Mouse (Mus musculus): ENCODE results near the gene Ccdc39. TPM values are rescaled to one million over a fixed set of nuclear protein-coding genes. Genes with fewer than 3 reads are reported as not detected.

The Ccdc39 gene
- 7.4 and 7.6 TPM in 2 replicates for polyA plus RNA-seq (2014; fragmentation: Nextera tagmentation; extraction: Ambion mirVana)

- H3K27ac ChIP-seq (ENCODE audit: low read depth, low read length) = no peak within 1 kb of the TSS; the same call in 1 of the 2 replicates
- H3K36me3 ChIP-seq (ENCODE audit: control insufficient read depth, insufficient read depth, low read length) = no peaks in the 10 kb centered on the region
- no peaks in the 10 kb centered on the region for H3K9me3 ChIP-seq (ENCODE audit: control insufficient read depth, low read length)
- H3K4me2 ChIP-seq (ENCODE audit: low read depth) = peak within 1 kb of the TSS; percentile 87
- peak within 1 kb of the TSS; percentile 77 for H3K9ac ChIP-seq (ENCODE audit: low read length)
- H3K27me3 ChIP-seq (ENCODE audit: control insufficient read depth, insufficient read depth, low read length) = no peaks in the 10 kb centered on the region
- peak within 1 kb of the TSS; percentile 40 for H3K4me3 ChIP-seq (ENCODE audit: low read depth, low read length)
- ATAC-seq (ENCODE audit: insufficient read depth, low FRiP score, low TSS enrichment) (peak; percentile 86), DNase-seq (ENCODE audit: low spot score) (peak; percentile 83)
- WGBS = 7% methylated on average over 26 of the region's 26 CpGs
- no peaks in the 10 kb centered on the region for H3K4me1 ChIP-seq (ENCODE audit: control insufficient read depth, insufficient read depth, low read length)
Measured at GRCm38 (mm10) chr3:33843801-33844632, at the start of gene Ccdc39. TSS of gene Ccdc39 (minus strand) at chr3:33844310.

- 94% methylated on average over 5 of the region's 5 CpGs for WGBS
- Histone ChIP-seq H3K9ac (ENCODE audit: low read length) (no peak overlapping the region), H3K4me2 (ENCODE audit: low read depth) (no peak overlapping the region), H3K27ac (ENCODE audit: low read depth, low read length) (no peak overlapping the region), H3K9me3 (ENCODE audit: control insufficient read depth, low read length) (no peaks in the 10 kb centered on the region), H3K4me1 (ENCODE audit: control insufficient read depth, insufficient read depth, low read length) (no peaks in the 10 kb centered on the region), H3K4me3 (ENCODE audit: low read depth, low read length) (no peak overlapping the region), H3K27me3 (ENCODE audit: control insufficient read depth, insufficient read depth, low read length) (0 out of 2 replicates have a peak, but pooled peaks cover 3% of the 10 kb centered on the region), H3K36me3 (ENCODE audit: control insufficient read depth, insufficient read depth, low read length) (no peaks in the 10 kb centered on the region)
- DNase-seq (ENCODE audit: low spot score) (no peak), ATAC-seq (ENCODE audit: insufficient read depth, low FRiP score, low TSS enrichment) (no peak)
Measured at GRCm38 (mm10) chr3:33893433-33893832, 49.3 kb upstream of the Ccdc39 start.

- no peaks in the 10 kb centered on the region for H3K9me3 ChIP-seq (ENCODE audit: control insufficient read depth, low read length)
- no peak overlapping the region for H3K9ac ChIP-seq (ENCODE audit: low read length)
- H3K36me3 ChIP-seq (ENCODE audit: control insufficient read depth, insufficient read depth, low read length) = no peaks in the 10 kb centered on the region
- ATAC-seq (ENCODE audit: insufficient read depth, low FRiP score, low TSS enrichment) = no peak
- no peak overlapping the region for H3K4me2 ChIP-seq (ENCODE audit: low read depth)
- WGBS = 43% methylated on average over 8 of the region's 8 CpGs
- peak; percentile 24 for DNase-seq (ENCODE audit: low spot score)
- no peak overlapping the region for H3K4me3 ChIP-seq (ENCODE audit: low read depth, low read length)
- H3K27me3 ChIP-seq (ENCODE audit: control insufficient read depth, insufficient read depth, low read length) = no peaks in the 10 kb centered on the region
- no peaks in the 10 kb centered on the region for H3K4me1 ChIP-seq (ENCODE audit: control insufficient read depth, insufficient read depth, low read length)
- no peak overlapping the region for H3K27ac ChIP-seq (ENCODE audit: low read depth, low read length)
Measured at GRCm38 (mm10) chr3:33887438-33887837, 43.3 kb upstream of the Ccdc39 start.

- Histone ChIP-seq H3K4me3 (ENCODE audit: low read depth, low read length) (no peak overlapping the region), H3K9ac (ENCODE audit: low read length) (no peak overlapping the region), H3K4me1 (ENCODE audit: control insufficient read depth, insufficient read depth, low read length) (no peaks in the 10 kb centered on the region), H3K27ac (ENCODE audit: low read depth, low read length) (no peak overlapping the region), H3K27me3 (ENCODE audit: control insufficient read depth, insufficient read depth, low read length) (no peaks in the 10 kb centered on the region), H3K9me3 (ENCODE audit: control insufficient read depth, low read length) (no peaks in the 10 kb centered on the region), H3K36me3 (ENCODE audit: control insufficient read depth, insufficient read depth, low read length) (no peaks in the 10 kb centered on the region), H3K4me2 (ENCODE audit: low read depth) (no peak overlapping the region)
- DNase-seq (ENCODE audit: low spot score) = no peak
- 93% methylated on average over 6 of the region's 6 CpGs for WGBS
- ATAC-seq (ENCODE audit: insufficient read depth, low FRiP score, low TSS enrichment) = no peak
Measured at GRCm38 (mm10) chr3:33883105-33883504, 39.0 kb upstream of the Ccdc39 start.

GRCm38 (mm10) chr3:33882695-33883094 lies 38.6 kb upstream of the Ccdc39 start:
- H3K36me3 ChIP-seq (ENCODE audit: control insufficient read depth, insufficient read depth, low read length) = no peaks in the 10 kb centered on the region
- no peaks in the 10 kb centered on the region for H3K9me3 ChIP-seq (ENCODE audit: control insufficient read depth, low read length)
- H3K27ac ChIP-seq (ENCODE audit: low read depth, low read length) = no peak overlapping the region
- no peak overlapping the region for H3K9ac ChIP-seq (ENCODE audit: low read length)
- no peak overlapping the region for H3K4me2 ChIP-seq (ENCODE audit: low read depth)
- WGBS = 78% methylated on average over 2 of the region's 2 CpGs
- no peaks in the 10 kb centered on the region for H3K4me1 ChIP-seq (ENCODE audit: control insufficient read depth, insufficient read depth, low read length)
- no peak for ATAC-seq (ENCODE audit: insufficient read depth, low FRiP score, low TSS enrichment)
- H3K4me3 ChIP-seq (ENCODE audit: low read depth, low read length) = no peak overlapping the region
- H3K27me3 ChIP-seq (ENCODE audit: control insufficient read depth, insufficient read depth, low read length) = no peaks in the 10 kb centered on the region
- DNase-seq (ENCODE audit: low spot score) = no peak

- Histone ChIP-seq H3K9me3 (ENCODE audit: control insufficient read depth, low read length) (no peaks in the 10 kb centered on the region), H3K36me3 (ENCODE audit: control insufficient read depth, insufficient read depth, low read length) (no peaks in the 10 kb centered on the region), H3K4me3 (ENCODE audit: low read depth, low read length) (no peak overlapping the region), H3K27ac (ENCODE audit: low read depth, low read length) (no peak overlapping the region), H3K4me2 (ENCODE audit: low read depth) (no peak overlapping the region), H3K27me3 (ENCODE audit: control insufficient read depth, insufficient read depth, low read length) (no peaks in the 10 kb centered on the region), H3K9ac (ENCODE audit: low read length) (no peak overlapping the region), H3K4me1 (ENCODE audit: control insufficient read depth, insufficient read depth, low read length) (no peaks in the 10 kb centered on the region)
- no peak for ATAC-seq (ENCODE audit: insufficient read depth, low FRiP score, low TSS enrichment)
- no peak for DNase-seq (ENCODE audit: low spot score)
- 90% methylated on average over 6 of the region's 6 CpGs for WGBS
Measured at GRCm38 (mm10) chr3:33878661-33879060, 34.6 kb upstream of the Ccdc39 start.

- Histone ChIP-seq H3K36me3 (ENCODE audit: control insufficient read depth, insufficient read depth, low read length) (no peaks in the 10 kb centered on the region), H3K27me3 (ENCODE audit: control insufficient read depth, insufficient read depth, low read length) (no peaks in the 10 kb centered on the region), H3K4me3 (ENCODE audit: low read depth, low read length) (no peak overlapping the region), H3K9ac (ENCODE audit: low read length) (no peak overlapping the region), H3K4me1 (ENCODE audit: control insufficient read depth, insufficient read depth, low read length) (no peaks in the 10 kb centered on the region), H3K27ac (ENCODE audit: low read depth, low read length) (no peak overlapping the region), H3K9me3 (ENCODE audit: control insufficient read depth, low read length) (no peaks in the 10 kb centered on the region), H3K4me2 (ENCODE audit: low read depth) (no peak overlapping the region)
- DNase-seq (ENCODE audit: low spot score) (no peak), ATAC-seq (ENCODE audit: insufficient read depth, low FRiP score, low TSS enrichment) (no peak)
- WGBS = 75% methylated on average over 12 of the region's 12 CpGs
Measured at GRCm38 (mm10) chr3:33874456-33875286, 30.6 kb upstream of the Ccdc39 start.

GRCm38 (mm10) chr3:33873837-33874236 lies 29.7 kb upstream of the Ccdc39 start:
- Histone ChIP-seq H3K9ac (ENCODE audit: low read length) (no peak overlapping the region), H3K4me2 (ENCODE audit: low read depth) (no peak overlapping the region), H3K4me3 (ENCODE audit: low read depth, low read length) (no peak overlapping the region), H3K9me3 (ENCODE audit: control insufficient read depth, low read length) (no peaks in the 10 kb centered on the region), H3K4me1 (ENCODE audit: control insufficient read depth, insufficient read depth, low read length) (no peaks in the 10 kb centered on the region), H3K27me3 (ENCODE audit: control insufficient read depth, insufficient read depth, low read length) (no peaks in the 10 kb centered on the region), H3K27ac (ENCODE audit: low read depth, low read length) (0 out of 2 replicates have a peak overlapping the region, but pooled peaks have one; percentile 23), H3K36me3 (ENCODE audit: control insufficient read depth, insufficient read depth, low read length) (no peaks in the 10 kb centered on the region)
- DNase-seq (ENCODE audit: low spot score) = no peak
- no peak for ATAC-seq (ENCODE audit: insufficient read depth, low FRiP score, low TSS enrichment)
- WGBS = 83% methylated on average over 7 of the region's 7 CpGs

Measured in neural tube, embryonic 11.5 days (tissue).